Mouse (Mus musculus): ENCODE results near the gene Ttll12.

Gene Ttll12

GRCm38 (mm10) chr15:83526424-83527091 lies 68.4 kb downstream of the Ttll12 start, which contains the start of gene Bik:
Gene Bik (plus strand): TSS chr15:83526862.
- DNase-seq (ENCODE audit: extremely low spot score), result peak; percentile 75
